ENCODE assay signal across 10 mouse cellular contexts in the genomic region with DNA sequence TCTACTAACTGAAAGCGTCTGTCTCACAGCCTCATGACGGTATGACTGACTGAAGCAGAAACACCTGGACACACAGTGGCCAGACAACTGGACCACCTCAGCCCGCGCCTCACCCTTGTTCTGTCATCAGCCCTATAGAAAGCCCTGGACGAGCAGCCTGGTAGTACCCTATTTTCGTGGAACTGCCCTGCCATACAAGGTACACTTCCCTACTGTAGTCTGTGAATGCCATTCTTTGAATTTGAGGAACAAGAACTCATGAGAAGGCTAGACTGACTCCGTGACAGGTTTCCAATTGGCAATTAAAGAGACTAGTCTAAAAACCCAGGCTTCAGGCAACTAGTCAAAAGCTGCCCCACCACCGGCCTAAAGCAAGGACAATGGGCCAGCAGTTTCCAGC.
"Had no signal": no experiment of that assay in that cellular context is flagged by ENCODE, and none has a peak within 500 bp of the region (broad histone marks: within the 10 kb centered on the region; RNA-seq: fewer than 3 reads in every experiment).

No protein-coding gene starts in this region.

- DNase-seq: lung, adult 18-20 months; lung, embryonic 14.5 days; midbrain, embryonic 14.5 days; right cerebral cortex, postnatal 14 days; spleen, adult 18-20 months; thymus, adult 18-20 months; thymus, postnatal 14 days; thymus, postnatal 36 days had no signal

- ATAC-seq: liver, embryonic 12.5 days; midbrain, embryonic 16.5 days had no signal
